Mouse (Mus musculus) intestine, embryonic 15.5 days (tissue): ENCODE results near the gene Dnaic1. TPM values are rescaled to one million over a fixed set of nuclear protein-coding genes. Genes with fewer than 3 reads are reported as not detected.

ENCODE experiments used
- ATAC-seq: fragments of 200-750 bp; cut with Nextera tagmentation; 2 replicates; pipeline ENCODE4 v1.8.0; 2017; ENCODE audit warnings: moderate TSS enrichment, moderate library complexity
- H3K27ac ChIP-seq: fragments of 300-500 bp; sonication (generic); 2 replicates; pipeline ENCODE4 v1.5.1; 2015; ENCODE audit warnings: mild to moderate bottlenecking, inconsistent platforms
- H3K27me3 ChIP-seq: fragments of 300-500 bp; sonication (generic); replicated peaks from 2 replicates; pipeline ENCODE4 v1.6.1; 2015; ENCODE audit warnings: inconsistent platforms
- H3K36me3 ChIP-seq: fragments of 300-500 bp; sonication (generic); 2 replicates; pipeline ENCODE4 v1.6.1; 2015; ENCODE audit warnings: inconsistent platforms
- H3K4me1 ChIP-seq: fragments of 300-500 bp; sonication (generic); replicated peaks from 2 replicates; pipeline ENCODE4 v1.6.1; 2015; ENCODE audit warnings: inconsistent platforms
- H3K4me2 ChIP-seq: fragments of 300-500 bp; sonication (generic); replicated peaks from 2 replicates; pipeline ENCODE4 v1.6.1; 2015; ENCODE audit warnings: mild to moderate bottlenecking, inconsistent platforms
- H3K4me3 ChIP-seq: fragments of 300-500 bp; sonication (generic); replicated peaks from 2 replicates; pipeline ENCODE4 v1.5.1; 2015; ENCODE audit warnings: inconsistent platforms
- H3K9ac ChIP-seq: fragments of 300-500 bp; sonication (generic); 2 replicates; pipeline ENCODE4 v1.6.1; 2015; ENCODE audit warnings: inconsistent platforms
- H3K9me3 ChIP-seq: fragments of 300-500 bp; sonication (generic); 2 replicates; pipeline ENCODE4 v1.6.1; 2016; ENCODE audit warnings: inconsistent platforms
- WGBS: fragments of 180-500 bp; shearing (Covaris S2); methylation state at CpG from one replicate; pipeline ENCODE4 v1.1.7; 2015; 5-methylcytosine and 5-hydroxymethylcytosine counted together
- polyA plus RNA-seq: library from polyadenylated mRNA; unstranded; fragments of >200 nt; fragmentation: Nextera tagmentation; extraction: Ambion mirVana; gene quantifications from 2 replicates; pipeline ENCODE4 v1.2.1, GENCODE M21; 2015

The Dnaic1 gene
- polyA plus RNA-seq, 1 experiment from 2014 or later: 5.8 TPM

DNA sequence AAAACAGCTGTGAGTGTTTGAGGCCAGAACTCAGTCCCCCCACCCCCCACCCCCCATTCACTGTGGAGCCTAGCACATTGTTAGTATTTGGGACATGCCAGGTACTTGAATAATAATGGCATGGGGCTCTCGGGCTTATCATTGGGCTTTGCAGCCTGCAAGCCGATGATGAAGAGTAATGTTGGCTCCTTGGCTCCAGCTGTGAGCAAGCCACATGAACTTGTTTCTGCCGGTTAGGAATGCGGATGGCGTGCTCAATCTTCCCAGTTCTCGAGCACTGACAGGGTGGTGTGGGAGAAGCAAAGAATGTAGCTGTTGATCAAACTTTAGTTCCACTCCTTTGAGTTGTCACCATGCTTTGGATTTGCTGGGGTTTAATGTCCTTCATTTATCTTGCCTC is 6.3 kb downstream of the Dnaic1 start:
- H3K4me2 ChIP-seq: no peak overlapping the region
- no peaks in the 10 kb centered on the region for H3K36me3 ChIP-seq
- ATAC-seq: no peak
- H3K9ac ChIP-seq: no peak overlapping the region
- H3K9me3 ChIP-seq: no peaks in the 10 kb centered on the region
- H3K27ac ChIP-seq: no peak overlapping the region
- WGBS: 28% methylated on average over 6 of the region's 6 CpGs
- H3K4me3 ChIP-seq: no peak overlapping the region
- no peaks in the 10 kb centered on the region for H3K27me3 ChIP-seq
- no peaks in the 10 kb centered on the region for H3K4me1 ChIP-seq

DNA sequence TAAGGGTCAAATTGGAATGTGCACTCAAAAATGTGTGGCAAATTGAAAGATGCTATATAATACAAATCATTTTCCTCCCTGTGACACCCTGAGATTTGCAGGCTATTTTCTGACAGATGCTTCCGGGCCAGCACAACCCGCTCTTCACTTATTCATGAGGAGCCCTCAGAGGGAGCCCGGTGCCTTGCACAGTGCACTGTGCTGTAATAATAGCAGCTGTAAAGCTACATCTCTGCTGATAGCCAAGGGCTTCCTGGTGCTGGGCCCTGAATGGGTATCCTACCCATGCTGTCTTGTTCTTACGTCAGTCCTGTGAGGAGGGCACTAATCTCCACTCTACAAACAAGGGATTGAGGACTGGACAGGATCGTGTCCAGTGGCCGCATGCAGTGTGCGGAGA is 13.8 kb downstream of the Dnaic1 start:
- Histone ChIP-seq H3K4me3 (no peak overlapping the region), H3K9ac (no peak overlapping the region), H3K4me1 (no peaks in the 10 kb centered on the region), H3K36me3 (no peaks in the 10 kb centered on the region), H3K9me3 (no peaks in the 10 kb centered on the region), H3K27me3 (0 out of 2 replicates have a peak, but pooled peaks cover 3% of the 10 kb centered on the region), H3K27ac (no peak overlapping the region), H3K4me2 (no peak overlapping the region)
- ATAC-seq: no peak
- 81% methylated on average over 7 of the region's 7 CpGs for WGBS

DNA sequence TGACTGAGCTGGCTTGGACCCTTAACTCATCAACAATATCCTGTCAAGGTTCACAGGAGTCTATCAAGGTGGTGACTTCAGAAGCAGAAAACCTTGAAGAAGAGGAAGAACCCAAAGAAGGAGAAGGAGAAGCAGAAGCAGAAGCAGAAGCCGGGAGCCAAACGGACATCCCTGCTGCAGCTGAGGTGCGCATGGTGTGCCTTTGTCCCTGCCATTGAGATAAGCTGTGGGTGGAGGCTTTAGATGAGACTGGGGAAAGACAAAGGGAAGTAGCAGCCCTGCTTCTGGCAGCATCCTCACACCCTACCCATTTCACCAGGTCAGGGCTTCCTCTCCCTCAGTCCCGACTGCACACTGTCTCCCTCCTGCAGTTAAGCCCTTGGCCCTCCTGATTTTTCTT is 33.2 kb downstream of the Dnaic1 start:
- Histone ChIP-seq H3K4me1 (no peaks in the 10 kb centered on the region), H3K9me3 (no peaks in the 10 kb centered on the region), H3K36me3 (no peaks in the 10 kb centered on the region), H3K9ac (no peak overlapping the region), H3K4me3 (no peak overlapping the region), H3K4me2 (no peak overlapping the region), H3K27ac (no peak overlapping the region), H3K27me3 (peaks cover 5% of the 10 kb centered on the region; the same call in 1 of the 2 replicates)
- ATAC-seq: no peak
- 66% methylated on average over 4 of the region's 4 CpGs for WGBS

GRCm38 (mm10) chr4:41604476-41605396 is 35.2 kb downstream of the Dnaic1 start:
- no peaks in the 10 kb centered on the region for H3K36me3 ChIP-seq
- no peak overlapping the region for H3K4me3 ChIP-seq
- no peak overlapping the region for H3K9ac ChIP-seq
- no peak for ATAC-seq
- H3K4me2 ChIP-seq: no peak overlapping the region
- no peaks in the 10 kb centered on the region for H3K4me1 ChIP-seq
- no peak overlapping the region for H3K27ac ChIP-seq
- H3K27me3 ChIP-seq: peaks cover 3% of the 10 kb centered on the region; the same call in 1 of the 2 replicates
- 49% methylated on average over 8 of the region's 8 CpGs for WGBS
- H3K9me3 ChIP-seq: no peaks in the 10 kb centered on the region

GRCm38 (mm10) chr4:41606784-41607183 is 37.2 kb downstream of the Dnaic1 start:
- Histone ChIP-seq H3K36me3 (no peaks in the 10 kb centered on the region), H3K4me3 (no peak overlapping the region), H3K4me1 (no peaks in the 10 kb centered on the region), H3K27me3 (peaks cover 3% of the 10 kb centered on the region; the same call in 1 of the 2 replicates), H3K4me2 (no peak overlapping the region), H3K9me3 (no peaks in the 10 kb centered on the region), H3K27ac (no peak overlapping the region), H3K9ac (no peak overlapping the region)
- ATAC-seq: no peak
- WGBS: 37% methylated on average over 4 of the region's 4 CpGs

DNA sequence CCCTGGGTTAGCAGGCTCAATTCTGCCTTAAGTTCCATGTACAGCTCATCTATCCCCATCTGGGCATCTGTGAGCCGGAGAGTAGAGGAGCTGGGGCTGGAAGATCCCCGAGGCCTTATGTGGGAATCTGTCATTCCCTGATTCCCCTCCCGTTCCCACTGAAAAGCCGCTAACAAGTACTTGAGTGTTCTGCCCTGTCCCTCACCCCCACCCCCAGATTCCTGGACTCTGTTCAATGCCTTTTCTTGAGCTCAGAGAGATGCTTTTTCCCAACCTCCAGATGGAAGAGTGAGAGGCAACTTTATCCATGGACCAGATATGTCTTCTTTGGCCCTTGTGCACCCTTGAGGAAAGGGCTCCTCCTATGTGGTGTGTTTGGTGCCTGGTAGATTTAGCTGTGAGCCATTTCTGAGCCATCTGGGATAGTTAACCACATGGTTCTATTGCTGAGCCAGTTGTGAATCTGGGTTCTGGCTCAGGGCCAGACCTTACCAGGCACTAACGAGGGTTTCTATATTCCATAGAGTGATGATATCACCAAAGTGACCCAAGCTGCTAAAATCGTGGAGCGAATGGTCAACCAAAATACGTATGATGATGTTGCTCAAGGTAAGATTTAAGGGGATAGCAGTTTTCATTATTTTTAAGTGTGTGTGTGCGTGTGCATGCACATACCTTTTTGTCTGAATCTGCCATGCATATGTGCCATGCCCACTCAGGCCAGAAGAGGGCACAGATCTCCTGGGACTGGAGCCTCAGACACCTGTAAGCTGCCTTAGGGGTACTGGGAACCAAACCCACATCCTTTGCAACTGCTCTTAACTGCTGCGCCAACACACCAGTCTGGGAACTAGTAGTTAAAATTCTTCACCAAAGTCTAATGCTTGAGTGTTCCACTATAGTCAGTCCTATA is 40.4 kb downstream of the Dnaic1 start:
- Histone ChIP-seq H3K27ac (no peak overlapping the region), H3K4me3 (no peak overlapping the region), H3K36me3 (no peaks in the 10 kb centered on the region), H3K4me1 (no peaks in the 10 kb centered on the region), H3K4me2 (no peak overlapping the region), H3K9me3 (no peaks in the 10 kb centered on the region), H3K9ac (no peak overlapping the region), H3K27me3 (no peaks in the 10 kb centered on the region)
- no peak for ATAC-seq
- WGBS: 77% methylated on average over 10 of the region's 10 CpGs

DNA sequence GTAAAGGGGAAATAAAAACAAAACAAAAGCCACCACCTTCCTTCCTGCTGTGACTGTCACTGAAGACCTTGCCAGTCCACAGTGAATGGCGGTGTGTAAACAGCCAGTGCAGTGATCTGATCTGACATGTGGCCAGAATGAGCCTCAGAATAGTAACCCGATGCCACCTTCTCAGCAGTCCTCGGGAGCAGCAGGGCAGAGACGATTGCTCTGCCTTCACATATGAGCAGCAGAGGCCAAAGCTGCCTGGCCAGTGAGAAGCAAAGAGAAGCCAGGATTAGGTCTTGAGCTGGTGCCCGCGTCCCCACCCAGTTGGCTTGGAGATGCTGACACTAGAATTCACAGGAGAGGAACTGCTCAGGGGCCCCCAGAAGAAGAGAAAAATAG is 41.0 kb downstream of the Dnaic1 start:
- no peak overlapping the region for H3K4me2 ChIP-seq
- H3K36me3 ChIP-seq: no peaks in the 10 kb centered on the region
- no peak overlapping the region for H3K9ac ChIP-seq
- WGBS: 49% methylated on average over 6 of the region's 6 CpGs
- ATAC-seq: no peak
- H3K27ac ChIP-seq: no peak overlapping the region
- H3K4me3 ChIP-seq: no peak overlapping the region
- 0 out of 2 replicates have a peak, but pooled peaks cover 5% of the 10 kb centered on the region for H3K27me3 ChIP-seq
- H3K9me3 ChIP-seq: no peaks in the 10 kb centered on the region
- H3K4me1 ChIP-seq: no peaks in the 10 kb centered on the region

DNA sequence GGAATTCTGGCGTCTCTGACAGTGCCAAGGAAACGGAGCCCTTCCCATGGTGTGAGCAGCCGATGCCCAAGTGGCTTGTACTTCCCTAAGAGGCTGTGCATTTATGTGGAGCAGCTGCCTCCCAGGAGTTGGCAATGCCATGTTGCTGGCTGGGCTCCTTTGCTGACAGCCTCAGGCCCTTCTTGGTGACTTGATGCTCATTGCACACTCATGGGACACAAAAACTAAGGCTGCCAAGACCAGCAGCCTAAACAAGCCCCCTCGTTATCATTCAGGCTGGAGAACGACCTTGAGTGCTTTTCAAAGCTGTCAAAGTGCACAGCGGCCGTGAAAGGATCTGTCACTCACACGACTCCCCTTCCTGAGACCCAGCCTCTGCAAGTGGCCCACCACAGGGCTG is 42.6 kb downstream of the Dnaic1 start:
- Histone ChIP-seq H3K4me1 (no peaks in the 10 kb centered on the region), H3K9ac (no peak overlapping the region), H3K27me3 (0 out of 2 replicates have a peak, but pooled peaks cover 5% of the 10 kb centered on the region), H3K4me2 (no peak overlapping the region), H3K9me3 (no peaks in the 10 kb centered on the region), H3K36me3 (no peaks in the 10 kb centered on the region), H3K27ac (no peak overlapping the region), H3K4me3 (no peak overlapping the region)
- no peak for ATAC-seq
- 58% methylated on average over 8 of the region's 8 CpGs for WGBS

GRCm38 (mm10) chr4:41614156-41614555 is 44.6 kb downstream of the Dnaic1 start:
- no peak overlapping the region for H3K9ac ChIP-seq
- no peak overlapping the region for H3K27ac ChIP-seq
- no peak overlapping the region for H3K4me2 ChIP-seq
- no peaks in the 10 kb centered on the region for H3K36me3 ChIP-seq
- H3K9me3 ChIP-seq: no peaks in the 10 kb centered on the region
- WGBS: 11% methylated on average over 7 of the region's 7 CpGs
- no peaks in the 10 kb centered on the region for H3K4me1 ChIP-seq
- no peak overlapping the region for H3K4me3 ChIP-seq
- ATAC-seq: peak; percentile 31; the same call in 1 of the 2 replicates
- H3K27me3 ChIP-seq: 0 out of 2 replicates have a peak, but pooled peaks cover 5% of the 10 kb centered on the region

DNA sequence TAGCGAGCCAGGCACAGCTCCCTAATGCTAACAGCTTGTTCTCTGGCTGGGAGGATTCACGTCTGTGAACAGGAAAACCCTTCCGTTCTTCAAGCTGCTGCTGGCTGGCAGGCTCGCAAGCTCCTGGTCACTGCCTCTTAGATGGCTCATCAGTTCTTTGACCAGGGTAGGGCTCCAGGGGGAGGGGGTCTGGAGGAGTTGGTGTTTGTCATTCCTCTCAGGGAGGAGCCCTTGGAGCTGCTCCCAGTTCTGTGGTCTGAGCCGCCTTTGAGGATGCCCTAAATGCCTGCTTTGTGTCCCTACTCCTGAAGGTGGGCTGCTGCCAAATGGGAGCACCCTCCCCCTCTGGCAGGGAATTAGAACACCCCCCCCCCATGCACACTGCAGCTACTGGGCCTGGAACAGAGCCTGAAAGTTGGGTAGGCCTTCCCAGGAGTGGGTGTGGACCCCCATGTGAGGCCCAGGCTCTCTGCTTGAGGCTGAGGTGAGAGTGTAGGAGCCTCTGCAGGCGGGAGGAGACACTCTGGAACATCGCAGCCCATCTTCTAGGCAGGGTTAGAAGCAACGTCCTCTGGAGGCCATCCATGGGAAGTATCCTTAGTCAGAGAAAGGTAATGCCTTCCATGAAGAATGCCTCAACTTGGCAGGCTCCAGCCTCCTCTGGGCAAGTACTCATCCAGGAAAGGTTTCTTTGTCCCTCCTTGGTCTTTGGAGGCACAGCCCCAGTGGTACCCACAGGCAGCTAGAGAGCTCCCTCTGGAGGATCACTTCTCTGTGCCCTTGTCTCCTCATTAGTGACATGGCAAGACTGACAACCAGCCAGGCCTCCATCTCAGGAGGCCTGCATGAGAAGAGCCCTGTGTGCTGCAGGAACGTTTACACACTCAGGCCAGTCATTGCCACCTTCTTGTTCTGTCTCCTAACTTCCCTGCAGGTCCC is 46.4 kb downstream of the Dnaic1 start:
- H3K9me3 ChIP-seq: no peaks in the 10 kb centered on the region
- H3K4me1 ChIP-seq: no peaks in the 10 kb centered on the region
- WGBS: 54% methylated on average over 9 of the region's 9 CpGs
- H3K36me3 ChIP-seq: no peaks in the 10 kb centered on the region
- no peak overlapping the region for H3K4me2 ChIP-seq
- ATAC-seq: 0 out of 2 replicates have a peak, but pooled peaks have one; percentile 39
- no peak overlapping the region for H3K27ac ChIP-seq
- 0 out of 2 replicates have a peak, but pooled peaks cover 7% of the 10 kb centered on the region for H3K27me3 ChIP-seq
- H3K4me3 ChIP-seq: no peak overlapping the region
- H3K9ac ChIP-seq: no peak overlapping the region

- 0 out of 2 replicates have a peak, but pooled peaks cover 7% of the 10 kb centered on the region for H3K27me3 ChIP-seq
- no peak for ATAC-seq
- no peak overlapping the region for H3K4me3 ChIP-seq
- H3K36me3 ChIP-seq: no peaks in the 10 kb centered on the region
- no peaks in the 10 kb centered on the region for H3K9me3 ChIP-seq
- H3K4me1 ChIP-seq: no peaks in the 10 kb centered on the region
- H3K9ac ChIP-seq: no peak overlapping the region
- WGBS: 39% methylated on average over 12 of the region's 12 CpGs
- no peak overlapping the region for H3K4me2 ChIP-seq
- no peak overlapping the region for H3K27ac ChIP-seq
Measured at GRCm38 (mm10) chr4:41618916-41619746, 49.6 kb downstream of the Dnaic1 start.
